Mouse (Mus musculus) liver (tissue): Measurements from ENCODE around the gene Zscan20.

Experiments
- DNase-seq: peaks from one replicate; pipeline ENCODE4 v3.0.0-alpha.2; 2020; ENCODE audit warnings: mixed read lengths

The Zscan20 gene

DNA sequence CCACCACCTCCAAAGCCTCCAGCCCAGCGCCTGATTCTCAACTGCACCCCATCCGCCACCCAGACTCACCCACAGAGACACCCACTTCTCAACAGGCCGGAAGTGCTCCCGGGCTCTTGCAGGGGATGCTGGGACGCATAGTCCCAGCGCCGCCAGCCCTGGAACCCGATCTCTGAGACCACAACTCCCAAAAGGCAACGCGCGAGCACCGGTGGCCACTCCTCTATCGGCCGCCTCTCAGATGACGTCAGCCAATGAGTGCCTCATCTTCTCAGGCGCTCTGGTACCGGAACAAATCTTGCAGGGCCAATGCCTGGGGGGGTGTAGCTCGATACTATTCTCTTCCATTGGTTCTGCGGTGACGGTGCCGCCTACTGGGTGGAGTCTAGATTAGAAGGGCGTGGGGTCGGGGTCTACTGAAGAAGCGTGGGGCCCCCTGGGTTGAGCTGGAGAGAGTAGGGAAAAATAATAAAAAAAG, at the start of gene Zscan20:
Zscan20 (minus strand) TSS at position 174 of the 478 bp plus-strand sequence.
- peak; percentile 95 for DNase-seq

DNA sequence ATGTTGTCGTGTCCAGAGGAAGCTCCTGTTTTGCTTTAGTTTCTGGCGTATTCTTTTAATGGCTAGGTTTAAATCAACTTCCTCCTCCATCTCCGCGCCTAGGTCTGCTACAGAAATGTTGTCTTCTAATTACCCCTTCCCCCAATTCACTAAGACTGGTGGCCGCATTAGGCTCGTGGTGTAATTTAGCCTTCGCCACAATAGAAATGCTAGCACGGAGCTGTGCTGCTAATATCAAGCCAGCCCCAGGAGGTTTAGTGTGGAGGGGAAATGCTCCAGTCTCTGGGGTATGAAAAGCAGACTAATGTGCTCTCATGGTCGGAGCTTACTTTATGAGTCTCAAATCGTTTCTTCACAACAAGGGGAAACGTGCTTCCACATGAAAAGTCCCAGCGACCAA, 45.5 kb upstream of the Zscan20 start:
- no peak for DNase-seq

DNA sequence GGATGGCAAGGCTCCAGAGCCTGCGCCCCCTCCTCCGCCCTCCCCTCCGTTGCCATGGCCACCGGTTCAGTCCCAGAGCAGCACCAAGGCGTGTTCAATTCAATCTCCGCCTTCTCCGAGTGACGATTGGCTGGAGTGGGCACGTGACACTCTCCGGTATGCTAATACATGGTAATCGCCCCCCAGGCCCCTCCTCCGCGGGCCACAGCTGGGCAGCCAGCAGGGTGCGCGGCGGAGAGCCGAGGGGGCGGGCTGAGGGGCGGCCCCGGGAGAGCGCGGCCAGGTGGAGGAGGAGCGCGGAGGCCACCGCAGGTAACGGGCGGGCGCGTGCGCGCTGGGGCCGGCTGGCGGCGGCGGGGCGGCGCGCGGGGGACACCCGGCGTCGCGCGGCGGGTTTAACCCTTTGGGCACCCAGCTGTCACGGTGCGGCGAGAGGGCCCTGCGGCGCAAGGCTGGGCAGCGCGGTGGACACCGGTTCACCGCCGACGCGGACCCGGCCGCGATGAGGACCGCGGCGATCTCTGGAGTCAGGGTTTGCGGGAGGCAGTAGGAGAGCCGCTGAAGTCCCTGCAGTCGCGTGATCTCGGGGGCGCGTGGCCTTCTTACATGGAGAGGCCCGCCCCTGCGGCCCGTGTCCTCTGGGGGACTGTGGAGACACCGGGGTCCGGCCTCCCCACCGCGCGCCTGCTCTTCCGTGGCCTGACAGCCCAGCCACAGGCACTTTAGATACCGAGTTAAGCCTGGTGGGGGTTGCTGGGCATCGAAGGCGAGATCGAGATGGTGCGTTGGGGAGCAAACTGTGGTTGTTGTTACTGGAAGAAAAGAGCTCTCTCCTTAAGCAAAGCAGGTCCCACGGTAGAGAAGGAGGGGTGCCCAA, 44.8 kb upstream of the Zscan20 start, which contains the start of gene Phc2:
Phc2 (plus strand) TSS at position 198 of the 877 bp plus-strand sequence.
- peak; percentile 92 for DNase-seq

DNA sequence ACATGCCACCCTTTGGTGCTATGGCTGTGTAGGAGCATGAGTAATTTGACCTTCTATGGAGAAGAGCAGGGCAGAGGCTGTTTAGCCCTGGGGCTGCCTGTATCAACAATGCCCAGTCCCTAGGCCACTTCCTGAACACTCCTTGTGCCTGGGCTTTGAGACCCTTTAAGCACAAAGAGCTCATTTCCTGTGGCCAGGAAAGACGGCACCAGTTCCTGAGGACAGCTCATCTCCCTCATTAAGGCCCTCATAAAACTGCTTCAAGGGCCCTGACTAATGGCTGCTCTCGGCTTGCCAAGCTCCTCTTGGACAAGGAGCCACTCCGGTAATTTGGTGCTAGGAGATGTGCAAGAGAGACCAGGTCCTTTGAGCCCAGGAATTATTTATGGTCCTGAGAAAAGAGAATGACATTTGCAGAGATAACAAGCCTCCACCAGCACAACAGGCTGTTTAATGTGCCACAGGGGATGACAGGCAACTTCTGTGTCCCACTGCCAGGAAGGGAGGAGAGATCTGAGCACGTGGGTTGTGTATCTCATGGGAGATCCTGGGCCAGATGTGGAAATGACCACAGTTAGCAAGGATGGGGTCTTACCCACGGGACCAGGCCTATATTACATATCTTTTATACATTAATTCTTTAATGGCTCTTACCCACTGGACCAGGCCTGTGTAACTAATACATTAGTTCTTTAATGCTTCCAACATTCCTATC, 42.8 kb upstream of the Zscan20 start:
- DNase-seq, result no peak

DNA sequence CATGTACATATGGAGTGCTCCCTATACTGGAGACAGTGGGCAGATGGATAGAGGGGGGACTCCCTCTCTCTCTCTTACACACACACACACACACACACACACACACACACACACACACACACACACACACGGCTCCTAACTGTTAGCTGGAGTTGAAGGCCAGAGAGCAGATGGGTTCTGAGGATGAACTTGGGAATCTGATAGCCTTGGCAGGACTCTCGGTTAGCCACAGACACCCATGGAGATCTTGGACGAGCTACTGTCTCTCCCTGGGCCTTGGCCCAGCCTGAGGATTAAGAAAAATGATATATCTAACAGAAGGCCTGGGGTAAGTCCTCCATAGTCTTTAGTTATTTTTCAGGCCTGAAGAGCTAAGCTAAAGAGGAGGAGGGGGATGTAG, 41.6 kb upstream of the Zscan20 start:
- DNase-seq, result no peak

DNA sequence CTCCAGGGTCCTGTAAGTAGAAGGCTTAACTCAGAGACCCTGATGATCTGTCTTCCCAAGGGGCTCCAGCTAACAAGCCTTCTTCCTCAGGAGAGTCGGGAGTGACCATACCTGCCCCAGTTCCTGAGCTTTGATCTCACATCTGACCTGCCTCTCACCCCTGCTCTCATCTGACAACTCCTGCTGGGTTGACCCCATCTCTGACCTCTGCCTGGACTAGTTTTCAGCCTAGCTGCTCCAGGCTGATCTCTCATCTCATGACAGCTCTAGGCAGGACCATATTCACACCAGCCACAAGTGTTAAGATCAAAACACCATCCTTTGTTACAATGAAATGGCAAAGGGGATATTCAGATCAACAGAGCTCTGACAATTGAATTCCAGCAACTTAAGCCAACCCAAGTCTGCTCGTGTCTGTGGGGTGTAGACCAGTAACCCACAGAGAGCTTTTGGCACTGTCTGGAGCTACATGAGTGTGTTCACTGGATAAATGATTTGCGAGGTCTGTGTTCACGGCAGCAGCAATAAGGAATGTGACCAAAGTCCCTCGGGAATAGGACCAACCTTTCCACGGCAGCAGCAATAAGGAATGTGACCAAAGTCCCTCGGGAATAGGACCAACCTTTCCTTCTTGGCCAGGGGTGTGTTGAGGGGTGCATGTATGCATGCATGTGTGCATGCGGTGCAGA, 38.8 kb upstream of the Zscan20 start:
- DNase-seq, result no peak

DNA sequence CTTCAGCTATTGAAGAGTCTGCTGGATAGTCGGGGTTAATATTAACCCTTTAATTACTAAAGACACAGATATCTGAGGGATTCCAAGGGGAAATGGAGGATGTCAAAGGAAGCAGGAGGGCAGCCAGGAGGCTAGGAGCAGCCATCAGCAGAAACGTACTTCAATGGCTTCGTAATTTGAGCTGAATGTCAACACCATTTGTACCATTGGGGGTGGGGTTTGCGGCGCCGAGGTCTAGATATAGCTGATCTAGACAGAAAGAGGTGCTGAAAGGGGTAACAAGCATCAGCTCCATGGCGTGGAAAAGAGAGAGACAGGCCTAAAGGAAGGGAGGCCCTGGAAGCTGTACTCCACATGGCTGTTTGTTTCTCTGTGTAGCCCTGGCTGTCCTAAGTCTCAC, 36.9 kb upstream of the Zscan20 start:
- no peak for DNase-seq

DNA sequence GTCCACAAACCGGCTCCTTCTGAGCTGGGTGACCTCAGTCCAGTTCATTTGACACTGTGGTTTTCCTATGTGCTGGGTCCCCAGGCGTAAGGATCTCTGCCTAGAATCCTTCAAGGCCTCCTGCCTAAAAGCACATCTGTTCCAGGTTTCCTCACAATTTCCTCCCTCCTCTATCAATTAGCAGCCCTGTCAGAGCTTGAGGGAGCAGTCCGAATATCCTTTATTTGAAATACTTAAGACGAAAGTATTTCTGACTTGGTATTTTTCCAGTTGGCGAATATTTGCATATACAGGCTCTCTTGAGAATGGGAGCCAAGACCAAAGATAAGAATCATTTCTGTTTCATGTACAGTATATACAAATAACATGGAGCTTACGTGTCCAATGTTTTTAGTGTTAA, 36.0 kb upstream of the Zscan20 start:
- no peak for DNase-seq

DNA sequence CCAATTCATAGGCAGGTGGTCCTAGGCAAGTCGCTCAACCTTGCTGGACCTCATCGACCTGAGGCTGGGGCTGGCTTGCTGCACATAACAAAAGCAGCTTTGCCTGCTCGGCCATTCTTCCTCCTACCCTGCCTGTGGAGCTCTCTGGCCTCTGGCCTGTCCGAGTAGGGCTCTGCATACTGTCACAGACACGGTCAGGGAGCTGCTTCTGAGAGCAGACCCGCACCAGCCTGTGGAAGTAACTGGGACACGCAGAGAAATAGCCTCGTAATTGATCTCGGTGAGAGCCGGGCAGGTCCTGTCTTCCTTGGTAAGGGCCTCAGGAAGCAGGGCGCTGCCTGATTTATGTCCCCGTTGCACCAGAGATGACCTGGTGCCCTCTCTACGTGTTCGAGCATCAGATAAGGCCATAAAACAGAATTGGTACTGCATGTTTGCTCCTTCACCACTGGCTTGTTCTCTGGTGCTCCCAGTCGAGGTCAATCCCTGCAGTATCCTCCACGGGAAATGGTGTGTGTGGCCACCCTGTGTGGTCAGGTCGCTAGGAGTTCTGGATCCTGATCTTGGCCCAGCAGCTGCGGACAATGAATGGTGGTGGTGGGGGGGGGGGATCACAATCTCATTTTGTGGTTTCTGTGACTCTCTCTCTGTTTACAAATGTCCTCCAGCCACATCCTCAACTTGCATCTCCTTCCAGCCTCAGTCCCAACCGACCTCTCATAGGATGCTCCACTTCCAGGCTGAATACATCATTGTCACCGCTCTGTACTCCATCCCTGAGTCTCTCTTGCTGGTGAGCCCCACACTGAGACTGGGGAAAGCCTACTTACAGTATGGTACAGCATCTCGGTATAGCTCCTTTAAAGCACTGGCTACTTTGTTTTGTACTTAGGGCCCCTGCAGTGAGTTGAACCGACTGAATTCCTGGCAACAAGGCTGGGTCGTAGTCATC, 32.1 kb upstream of the Zscan20 start:
- DNase-seq, result no peak

DNA sequence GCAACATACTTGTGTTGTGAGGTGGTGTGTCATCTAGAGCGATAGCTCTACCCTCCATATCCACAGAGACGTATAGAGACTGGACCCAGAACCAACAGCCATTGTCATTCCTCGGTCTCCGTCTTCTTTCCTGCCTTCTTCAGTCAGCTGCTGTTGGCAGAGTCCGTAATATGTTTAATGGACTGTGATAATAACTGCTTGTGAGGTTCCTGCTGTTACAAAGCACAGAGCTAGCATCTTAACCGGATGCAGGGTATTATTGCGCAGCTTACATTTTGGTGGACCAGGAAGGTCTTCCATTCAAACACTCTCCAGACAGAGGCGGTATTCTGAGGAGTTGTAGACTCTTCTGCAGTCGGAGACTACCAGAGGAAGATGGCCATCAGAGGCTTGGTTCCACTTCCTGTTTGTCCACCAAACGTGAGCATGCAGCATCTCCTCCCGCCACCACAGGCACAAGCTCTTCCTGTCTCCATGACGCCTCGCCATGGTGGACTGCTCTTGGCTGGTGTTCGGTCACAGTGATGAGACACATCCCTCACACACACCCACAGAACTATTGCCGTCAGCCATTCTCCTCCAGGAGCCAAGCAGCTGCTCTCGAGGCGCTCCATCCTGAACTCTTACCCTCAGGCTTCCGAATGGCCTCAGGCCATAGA, 28.5 kb upstream of the Zscan20 start:
- no peak for DNase-seq

DNA sequence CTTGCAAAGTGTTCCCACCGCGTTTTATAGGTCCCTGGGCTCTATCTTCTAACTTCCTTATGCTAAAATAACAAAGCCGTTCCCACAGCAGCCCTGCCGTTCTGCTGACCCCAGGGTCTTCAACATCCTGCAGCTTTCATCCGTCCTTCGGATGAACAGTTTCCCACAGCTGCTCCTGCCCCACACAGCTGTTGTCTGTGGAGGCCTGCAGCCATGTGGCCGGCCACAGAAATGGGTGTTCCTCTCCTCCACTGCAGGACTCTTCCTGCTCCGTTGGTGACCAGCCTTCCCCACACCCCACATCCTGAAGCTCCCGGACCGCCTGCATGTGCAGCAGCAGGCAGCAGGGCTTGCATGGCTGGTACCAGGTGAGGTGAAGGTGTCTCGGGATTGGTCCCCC, 27.4 kb upstream of the Zscan20 start:
- peak; percentile 28 for DNase-seq

DNA sequence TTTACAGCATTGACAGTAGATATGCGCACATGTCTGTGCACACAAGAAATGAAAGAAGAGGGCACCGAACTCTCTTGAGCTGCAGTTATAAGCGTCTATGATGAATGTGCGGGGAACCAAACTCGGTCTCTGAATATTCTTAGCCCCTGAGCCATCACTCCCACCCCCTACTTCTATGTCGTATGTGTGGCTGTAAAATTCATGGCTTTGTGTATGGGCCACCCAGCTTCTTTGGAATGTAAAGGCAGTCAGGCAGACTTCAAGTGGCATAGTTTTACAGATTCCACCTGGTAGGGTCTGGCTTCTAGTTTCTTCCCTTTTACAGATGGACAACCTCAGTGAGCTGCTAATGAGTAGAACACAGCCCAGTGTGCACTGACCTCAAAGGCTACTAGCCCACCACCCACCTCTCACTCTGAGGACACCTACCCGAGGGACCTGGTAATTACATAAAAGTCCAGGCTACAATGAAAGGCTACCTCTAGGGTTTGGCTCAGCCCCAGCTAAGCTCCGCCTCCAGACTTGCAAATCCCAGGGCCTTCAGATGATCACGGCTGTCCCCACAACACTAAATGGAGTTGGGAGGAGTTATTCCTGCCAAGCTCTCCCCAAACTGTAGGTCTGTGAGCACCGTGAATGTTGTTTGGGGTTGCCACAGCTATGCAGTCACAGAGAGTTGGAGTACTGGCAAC, 26.1 kb upstream of the Zscan20 start:
- no peak for DNase-seq

DNA sequence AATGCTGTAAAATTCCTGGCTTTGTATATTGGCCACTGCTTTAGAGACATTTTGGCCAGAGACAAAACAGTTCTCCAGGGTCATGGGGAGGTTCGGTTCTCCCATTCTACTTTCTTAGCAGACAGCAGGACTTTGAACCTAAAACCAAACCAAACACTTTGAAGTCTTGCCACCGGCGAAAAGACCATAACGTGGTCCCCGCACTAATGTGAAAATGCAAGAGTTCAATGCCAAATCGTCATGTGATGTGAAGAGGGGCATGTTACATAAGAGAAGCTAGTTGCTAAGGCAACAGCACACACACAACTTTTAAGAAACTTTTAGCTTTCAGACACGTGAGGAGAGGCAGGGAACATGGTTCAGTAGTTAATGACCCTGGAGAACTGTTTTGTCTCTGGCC, 25.6 kb upstream of the Zscan20 start:
- no peak for DNase-seq

DNA sequence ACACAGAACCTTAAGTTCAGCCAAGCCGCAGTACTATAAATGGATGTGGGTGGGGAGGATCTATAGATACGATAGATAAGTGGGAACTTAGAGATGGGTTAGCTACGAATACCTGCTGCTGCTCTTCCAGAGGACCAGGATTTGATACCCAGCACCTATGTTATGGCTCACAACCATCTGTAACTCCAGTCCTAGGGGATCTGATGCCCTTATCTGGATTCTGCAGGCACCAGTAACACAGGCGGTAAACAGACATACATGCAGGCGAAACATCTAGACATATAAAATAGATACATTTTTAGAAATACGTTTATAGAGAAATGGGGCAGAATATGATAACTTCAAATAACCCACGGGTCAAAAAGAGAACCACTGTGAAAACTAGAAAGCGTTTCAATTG, 11.2 kb upstream of the Zscan20 start:
- DNase-seq, result no peak

DNA sequence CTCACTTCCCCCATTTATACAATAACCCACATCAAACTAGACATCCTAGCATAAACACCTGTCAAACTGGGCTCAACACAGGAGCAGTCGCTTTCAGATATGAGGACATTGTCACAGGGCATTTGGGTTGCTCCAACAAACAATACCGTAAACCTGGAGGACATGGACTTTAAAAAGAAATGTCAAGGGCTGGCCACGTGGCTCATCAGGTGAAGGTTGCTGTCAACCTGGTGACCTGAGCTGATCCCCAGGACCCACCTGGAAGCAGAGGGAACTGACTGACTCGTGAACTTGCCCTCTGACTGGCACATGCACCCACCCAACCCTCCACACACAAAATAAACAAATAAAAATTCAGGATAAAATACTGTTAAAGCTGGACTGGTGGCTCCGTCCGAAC, 10.7 kb upstream of the Zscan20 start:
- DNase-seq, result no peak

DNA sequence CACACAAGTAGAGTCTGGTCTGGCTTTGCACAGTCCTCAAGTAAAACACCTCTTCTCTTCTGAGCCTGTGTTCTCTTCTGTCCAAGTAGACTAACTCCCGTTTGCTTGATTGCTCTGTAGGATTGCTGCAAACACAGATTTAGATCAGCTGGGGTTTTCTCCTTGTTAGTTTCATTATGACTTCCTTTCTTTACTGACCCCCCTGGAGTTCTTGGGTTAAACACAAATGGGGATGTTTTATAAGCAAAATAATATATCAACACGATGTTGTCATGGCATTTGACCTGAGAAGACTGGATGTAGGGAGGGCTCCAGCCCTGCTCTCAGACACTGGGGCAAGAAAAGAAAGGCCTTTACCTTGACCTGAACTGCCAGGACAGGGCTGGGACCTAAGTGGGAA, 9.1 kb upstream of the Zscan20 start:
- DNase-seq, result no peak

DNA sequence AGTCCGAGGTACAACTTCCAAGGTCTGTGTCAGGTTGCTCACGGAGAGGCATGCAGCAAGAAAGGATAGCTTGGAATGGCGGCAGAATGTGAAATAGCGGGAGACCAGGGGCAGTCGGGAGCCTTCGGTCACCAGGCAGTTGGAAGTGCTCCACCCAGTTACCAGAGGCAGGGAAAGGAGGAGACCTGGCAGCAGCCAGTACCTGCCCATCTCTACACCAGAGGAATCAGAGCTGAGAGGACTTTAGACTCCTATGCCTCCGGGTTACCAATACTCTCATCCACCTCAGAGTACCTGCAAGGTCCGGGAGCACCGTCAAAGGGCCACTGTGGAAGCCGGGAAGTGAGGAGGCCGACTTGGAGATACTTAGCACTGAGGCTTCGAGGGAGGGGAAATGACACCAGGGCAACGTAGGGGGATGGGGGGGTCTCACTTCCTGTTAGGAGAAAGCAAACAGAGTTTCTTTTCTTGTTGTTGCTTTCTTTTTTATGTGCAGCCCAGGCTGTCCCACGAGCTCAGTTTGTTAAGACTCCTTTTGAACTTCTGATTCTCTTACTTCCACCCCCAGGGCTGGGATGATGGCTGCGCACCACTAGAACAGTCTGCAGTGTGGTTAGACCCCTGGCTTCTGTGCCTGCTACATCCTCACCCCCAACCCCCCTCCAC, 8.5 kb upstream of the Zscan20 start, which contains the start of gene Tlr12:
Tlr12 (minus strand) TSS at position 374 of the 666 bp plus-strand sequence.
- DNase-seq, result no peak

DNA sequence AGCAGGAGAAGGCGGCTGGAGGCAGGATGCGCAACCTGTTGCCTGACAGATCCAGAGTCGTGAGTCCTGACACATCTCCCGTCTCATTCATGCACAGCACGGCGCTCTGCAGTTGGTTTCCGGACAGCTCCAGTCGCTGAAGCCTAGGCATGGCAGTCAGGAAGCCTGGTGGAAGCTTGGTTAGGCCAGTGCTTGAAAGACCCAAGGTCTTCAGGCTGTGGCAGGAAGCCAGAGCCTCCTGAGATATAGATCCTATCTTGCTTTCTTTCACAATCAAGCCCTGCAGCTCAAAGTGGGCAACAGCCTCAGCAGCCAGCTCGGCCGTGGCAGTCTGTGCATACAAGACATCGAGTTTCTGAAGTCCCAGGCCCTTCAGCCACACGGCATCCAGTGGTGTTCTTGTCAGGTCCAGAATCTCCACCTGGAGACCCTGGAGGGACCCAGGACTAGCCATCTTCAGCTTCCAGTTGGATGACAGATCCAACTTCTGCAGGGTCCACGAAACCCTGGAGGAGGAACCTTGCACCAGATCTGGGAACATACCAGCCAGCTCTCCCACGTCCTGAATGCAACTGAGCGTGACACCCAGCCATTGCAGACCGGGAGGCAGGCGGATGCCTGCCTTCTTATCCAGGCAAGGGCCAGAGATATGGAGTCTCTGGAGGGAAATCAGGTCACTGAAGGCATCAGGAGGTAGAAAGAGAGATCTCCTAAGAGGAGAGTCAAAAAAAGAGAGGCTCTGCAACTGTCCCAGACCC, 7.6 kb upstream of the Zscan20 start:
- peak; percentile 29 for DNase-seq

DNA sequence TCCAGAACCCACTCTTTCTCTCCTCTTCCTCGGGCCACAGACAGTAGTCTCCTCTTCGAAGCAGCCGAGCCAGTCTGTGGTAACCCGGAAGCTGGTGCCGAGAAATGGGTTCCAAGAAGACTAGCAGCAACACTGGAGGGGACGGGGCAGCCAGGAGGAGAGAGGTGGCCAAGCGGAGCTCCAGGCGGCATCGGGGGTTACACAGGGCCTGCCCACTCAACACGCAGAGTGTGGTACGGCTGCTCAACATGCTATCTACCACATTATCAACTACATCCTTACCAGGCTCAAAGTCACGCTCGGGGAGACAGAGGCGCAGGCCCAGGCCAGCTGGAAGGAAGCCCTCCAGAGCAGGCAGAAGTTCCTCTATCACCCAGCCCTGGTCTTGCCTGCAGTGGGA, 5.9 kb upstream of the Zscan20 start:
- DNase-seq, result no peak

DNA sequence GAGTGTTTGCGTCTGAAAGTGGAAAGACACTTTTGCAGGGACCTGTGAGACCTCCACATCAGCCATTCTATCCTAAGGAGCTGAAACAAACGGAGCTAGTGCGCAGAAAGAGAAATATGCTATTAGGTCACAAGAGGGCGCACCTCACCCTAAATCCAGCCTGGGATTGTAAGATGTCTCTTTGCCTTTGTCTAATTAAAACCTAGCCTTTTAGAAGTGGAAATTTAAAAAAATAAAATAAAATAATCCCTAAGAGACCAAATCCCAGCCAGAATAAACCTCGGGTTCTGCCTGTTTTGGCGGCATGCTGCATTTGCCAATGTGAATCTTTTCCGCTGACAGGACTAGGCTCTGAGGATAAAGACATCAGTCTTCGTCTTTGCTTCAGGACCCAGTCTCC, 3.4 kb upstream of the Zscan20 start:
- DNase-seq, result peak; percentile 50
